Mouse (Mus musculus): ENCODE data around the gene Gstm5. TPM values are rescaled to one million over a fixed set of nuclear protein-coding genes. Genes with fewer than 3 reads are reported as not detected.
"Not testable (repeated sequence)": the region's sequence is repeated elsewhere in the genome, so short reads cannot be mapped to it uniquely, and the experiment has no call there.

Gene Gstm5
- polyA plus RNA-seq, 1 experiment from 2014 or later: 196 TPM

DNA sequence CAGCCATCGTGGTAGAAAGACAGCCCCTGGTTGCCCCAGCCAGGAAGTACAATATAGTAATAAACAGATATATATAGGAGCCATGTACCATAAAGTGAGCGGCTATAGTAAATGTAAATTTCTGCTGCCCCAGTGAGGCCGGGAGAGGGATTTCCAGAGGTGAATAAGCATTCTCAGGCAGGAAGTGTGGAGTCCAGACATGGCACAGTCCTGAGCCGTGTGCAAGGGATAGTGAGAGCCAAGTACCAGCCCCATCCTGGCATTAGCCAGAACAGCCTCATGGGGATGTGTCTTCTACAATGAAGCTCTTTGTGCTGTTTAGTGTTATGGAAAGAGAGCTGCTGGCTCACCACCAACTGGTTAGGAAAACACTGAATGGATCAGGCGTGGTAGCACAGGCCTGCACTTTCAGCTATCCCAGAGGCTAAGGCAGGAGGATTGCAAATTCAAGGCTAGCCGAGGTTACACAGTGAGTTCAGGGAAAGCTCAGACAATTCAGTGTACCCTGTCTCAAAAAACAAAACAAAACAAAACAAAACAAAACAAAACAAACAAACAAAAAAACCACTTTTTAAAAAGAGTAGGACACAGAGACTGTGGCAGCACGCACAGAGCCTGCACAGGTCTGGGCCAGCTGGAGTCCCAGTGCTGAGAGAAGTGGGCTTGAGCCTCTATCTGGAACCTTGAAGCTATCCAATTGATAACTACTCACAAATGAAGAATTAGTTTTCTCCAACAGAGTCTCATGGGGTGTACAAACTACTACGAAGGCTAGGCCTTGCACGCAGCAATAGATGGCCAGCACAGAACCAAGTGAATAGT is 7.7 kb upstream of the Gstm5 start:
- Histone ChIP-seq H3K36me3 (ENCODE audit: control insufficient read depth, insufficient read depth, low read length) (0 out of 2 replicates have a peak, but pooled peaks cover 8% of the 10 kb centered on the region), H3K4me2 (ENCODE audit: low read length) (no peak overlapping the region), H3K9ac (ENCODE audit: low read length) (no peak overlapping the region), H3K4me1 (replicated peaks; ENCODE audit: control insufficient read depth, insufficient read depth, low read length) (no peaks in the 10 kb centered on the region), H3K4me3 (ENCODE audit: low read depth, low read length) (no peak overlapping the region), H3K27me3 (replicated peaks; ENCODE audit: control insufficient read depth, insufficient read depth, low read length) (no peaks in the 10 kb centered on the region), H3K27ac (ENCODE audit: low read depth) (no peak overlapping the region), H3K9me3 (ENCODE audit: control insufficient read depth, low read length) (no peaks in the 10 kb centered on the region)
- DNase-seq (ENCODE audit: low spot score) (no peak), ATAC-seq (replicated peaks; ENCODE audit: low FRiP score, low TSS enrichment, low read depth) (peak; percentile 80)
- 77% methylated on average over 9 of the region's 9 CpGs for WGBS

DNA sequence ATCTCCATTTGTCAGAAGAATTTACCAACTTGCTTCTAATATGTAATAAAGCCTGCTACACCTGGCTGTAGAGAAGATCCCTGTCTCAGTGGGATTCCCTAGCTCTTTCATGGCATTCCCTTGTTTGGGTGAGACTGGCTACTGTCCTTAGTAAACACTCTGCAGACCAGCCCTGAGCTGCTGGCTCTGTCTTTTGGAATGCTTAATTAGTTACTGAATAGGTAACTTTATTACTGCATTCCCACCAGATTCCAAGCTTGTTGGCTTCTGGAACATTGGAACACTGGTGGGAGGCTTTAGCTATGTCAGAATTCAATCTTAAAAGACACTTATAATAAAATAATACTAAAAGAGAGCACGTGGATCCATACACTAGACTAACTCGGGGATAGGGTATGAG is 6.4 kb upstream of the Gstm5 start:
- not testable (repeated sequence) for H3K27me3 ChIP-seq (replicated peaks; ENCODE audit: control insufficient read depth, insufficient read depth, low read length); H3K4me3 ChIP-seq (ENCODE audit: low read depth, low read length); H3K4me1 ChIP-seq (replicated peaks; ENCODE audit: control insufficient read depth, insufficient read depth, low read length); H3K4me2 ChIP-seq (ENCODE audit: low read length); ATAC-seq (replicated peaks; ENCODE audit: low FRiP score, low TSS enrichment, low read depth); DNase-seq (ENCODE audit: low spot score); H3K9ac ChIP-seq (ENCODE audit: low read length); H3K9me3 ChIP-seq (ENCODE audit: control insufficient read depth, low read length); H3K27ac ChIP-seq (ENCODE audit: low read depth)
- WGBS: 89% methylated on average over 2 of the region's 2 CpGs
- 0 out of 2 replicates have a peak, but pooled peaks cover 14% of the 10 kb centered on the region for H3K36me3 ChIP-seq (ENCODE audit: control insufficient read depth, insufficient read depth, low read length)

DNA sequence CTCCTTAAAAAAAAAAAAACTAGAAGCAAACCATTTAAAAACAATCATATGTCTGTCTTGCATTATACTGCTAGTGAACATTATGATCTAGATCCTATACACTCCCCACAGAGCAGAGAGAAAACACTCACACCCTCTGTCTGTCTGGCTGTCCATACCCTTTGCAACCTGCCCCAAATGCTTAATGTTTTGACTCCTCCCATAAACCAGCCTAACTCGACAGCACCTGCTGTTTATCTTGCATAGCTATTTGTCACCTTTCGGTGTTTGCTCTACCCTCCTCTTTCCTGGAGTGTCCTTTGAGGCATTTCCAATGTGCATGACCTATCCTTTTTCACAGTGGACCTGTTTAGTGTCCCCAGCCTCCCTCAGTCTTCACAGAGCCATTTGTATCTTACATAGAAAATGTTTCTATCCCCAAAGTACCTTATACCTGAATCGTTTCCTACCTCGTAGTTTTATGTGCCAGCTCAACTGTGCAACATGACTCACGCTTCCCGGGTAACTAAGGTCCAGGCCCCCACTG is 364 bp upstream of the Gstm5 start:
- DNase-seq (ENCODE audit: low spot score) (no peak), ATAC-seq (replicated peaks; ENCODE audit: low FRiP score, low TSS enrichment, low read depth) (peak; percentile 26; the same call in 1 of the 2 replicates)
- Histone ChIP-seq H3K27me3 (replicated peaks; ENCODE audit: control insufficient read depth, insufficient read depth, low read length) (no peaks in the 10 kb centered on the region), H3K27ac (ENCODE audit: low read depth) (0 out of 2 replicates have a peak overlapping the region, but pooled peaks have one; percentile 67), H3K4me3 (ENCODE audit: low read depth, low read length) (peak overlapping the region; percentile 70), H3K4me2 (ENCODE audit: low read length) (peak overlapping the region; percentile 69), H3K9me3 (ENCODE audit: control insufficient read depth, low read length) (no peaks in the 10 kb centered on the region), H3K4me1 (replicated peaks; ENCODE audit: control insufficient read depth, insufficient read depth, low read length) (peaks cover 3% of the 10 kb centered on the region; the same call in 1 of the 2 replicates), H3K36me3 (ENCODE audit: control insufficient read depth, insufficient read depth, low read length) (peaks cover 33% of the 10 kb centered on the region), H3K9ac (ENCODE audit: low read length) (peak overlapping the region; percentile 74)
- WGBS: 6% methylated on average over 6 of the region's 6 CpGs

DNA sequence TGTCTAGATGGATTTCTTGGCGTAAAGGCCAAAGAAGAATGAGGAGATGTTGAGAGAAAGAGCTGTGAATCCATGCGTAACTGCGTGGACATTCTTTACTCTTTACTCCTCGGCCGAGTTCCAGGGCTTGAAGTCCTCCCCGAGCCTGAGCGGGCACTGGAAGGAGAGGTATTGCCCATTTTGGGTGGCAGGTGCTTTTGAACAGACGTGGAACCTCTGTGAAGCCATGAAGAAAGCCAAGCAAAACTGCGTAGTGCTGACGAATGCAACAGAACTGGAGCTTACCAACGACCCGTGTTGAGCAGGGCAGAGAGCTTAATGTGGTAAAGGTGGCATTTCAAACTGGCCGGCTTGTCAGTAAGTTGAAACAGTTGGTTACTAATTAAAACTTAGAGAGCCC is 3.1 kb downstream of the Gstm5 start:
- Histone ChIP-seq H3K27me3 (replicated peaks; ENCODE audit: control insufficient read depth, insufficient read depth, low read length) (no peaks in the 10 kb centered on the region), H3K4me3 (ENCODE audit: low read depth, low read length) (no peak overlapping the region), H3K27ac (ENCODE audit: low read depth) (no peak overlapping the region), H3K36me3 (ENCODE audit: control insufficient read depth, insufficient read depth, low read length) (peaks cover 21% of the 10 kb centered on the region), H3K4me2 (ENCODE audit: low read length) (no peak overlapping the region), H3K9ac (ENCODE audit: low read length) (no peak overlapping the region), H3K9me3 (ENCODE audit: control insufficient read depth, low read length) (no peaks in the 10 kb centered on the region), H3K4me1 (replicated peaks; ENCODE audit: control insufficient read depth, insufficient read depth, low read length) (peaks cover 3% of the 10 kb centered on the region; the same call in 1 of the 2 replicates)
- WGBS: 96% methylated on average over 13 of the region's 13 CpGs
- no peak for ATAC-seq (replicated peaks; ENCODE audit: low FRiP score, low TSS enrichment, low read depth)
- DNase-seq (ENCODE audit: low spot score): no peak

DNA sequence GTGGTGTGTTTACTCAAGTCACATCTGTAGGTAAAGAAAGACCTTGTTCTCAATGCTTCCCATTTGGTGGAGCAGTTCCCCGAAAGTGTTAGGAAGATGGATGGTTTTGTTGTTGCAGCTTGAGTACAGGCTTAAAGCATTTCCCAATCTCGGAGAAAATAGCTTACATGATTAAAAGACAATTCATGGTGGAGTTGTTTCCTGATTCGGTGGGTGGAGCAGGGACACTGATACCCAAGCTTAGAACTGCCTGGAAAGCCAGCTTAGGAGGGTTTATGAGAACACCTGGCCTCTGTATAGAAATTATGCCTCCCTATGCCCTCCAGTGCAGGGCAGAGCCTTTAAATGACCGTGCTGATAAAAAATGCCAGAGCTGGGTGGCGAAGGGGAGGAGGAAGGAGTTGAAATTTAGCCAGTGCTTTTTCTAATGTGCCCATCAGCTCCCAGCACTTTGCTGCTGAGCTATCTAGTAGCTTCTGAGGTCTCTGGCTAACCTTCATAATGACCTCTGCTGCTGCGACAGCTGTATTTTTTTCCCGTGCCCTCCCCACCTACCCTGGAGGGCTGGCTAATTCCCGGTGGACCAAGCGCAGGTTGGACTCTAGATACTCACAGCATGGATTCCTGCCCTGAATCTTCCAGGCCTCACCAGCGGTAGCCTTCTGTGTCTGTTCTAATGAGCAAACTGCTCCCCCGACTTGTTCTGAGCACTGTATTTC is 5.5 kb downstream of the Gstm5 start:
- H3K27me3 ChIP-seq (replicated peaks; ENCODE audit: control insufficient read depth, insufficient read depth, low read length): no peaks in the 10 kb centered on the region
- no peak overlapping the region for H3K4me2 ChIP-seq (ENCODE audit: low read length)
- 62% methylated on average over 11 of the region's 11 CpGs for WGBS
- H3K27ac ChIP-seq (ENCODE audit: low read depth): no peak overlapping the region
- H3K9me3 ChIP-seq (ENCODE audit: control insufficient read depth, low read length): no peaks in the 10 kb centered on the region
- peaks cover 19% of the 10 kb centered on the region for H3K36me3 ChIP-seq (ENCODE audit: control insufficient read depth, insufficient read depth, low read length)
- H3K4me1 ChIP-seq (replicated peaks; ENCODE audit: control insufficient read depth, insufficient read depth, low read length): no peaks in the 10 kb centered on the region
- H3K4me3 ChIP-seq (ENCODE audit: low read depth, low read length): no peak overlapping the region
- no peak overlapping the region for H3K9ac ChIP-seq (ENCODE audit: low read length)
- ATAC-seq (replicated peaks; ENCODE audit: low FRiP score, low TSS enrichment, low read depth) (no peak), DNase-seq (ENCODE audit: low spot score) (no peak)

DNA sequence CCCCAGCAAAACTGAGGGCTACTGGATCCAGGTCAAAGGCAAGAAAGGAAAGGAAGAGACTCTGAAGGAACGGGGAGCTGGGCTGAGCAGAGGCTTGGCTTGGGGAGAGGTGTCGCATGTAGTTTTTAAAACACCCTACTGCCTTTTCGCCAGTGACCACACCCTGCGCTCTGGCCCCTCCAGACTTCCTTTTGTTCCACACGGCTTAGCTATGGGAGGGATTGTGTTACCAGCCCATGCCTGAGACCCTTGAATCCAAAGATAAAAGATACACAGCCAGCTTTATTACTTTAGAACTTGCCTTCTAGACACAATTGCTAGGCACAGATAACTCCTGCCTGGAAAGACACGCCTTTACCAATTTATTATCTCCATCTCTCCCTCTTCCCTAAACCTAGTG is 10.3 kb downstream of the Gstm5 start:
- Histone ChIP-seq H3K9ac (ENCODE audit: low read length) (no peak overlapping the region), H3K4me1 (replicated peaks; ENCODE audit: control insufficient read depth, insufficient read depth, low read length) (no peaks in the 10 kb centered on the region; the same call in 1 of the 2 replicates), H3K4me3 (ENCODE audit: low read depth, low read length) (no peak overlapping the region), H3K4me2 (ENCODE audit: low read length) (no peak overlapping the region), H3K27me3 (replicated peaks; ENCODE audit: control insufficient read depth, insufficient read depth, low read length) (no peaks in the 10 kb centered on the region), H3K9me3 (ENCODE audit: control insufficient read depth, low read length) (no peaks in the 10 kb centered on the region), H3K27ac (ENCODE audit: low read depth) (no peak overlapping the region), H3K36me3 (ENCODE audit: control insufficient read depth, insufficient read depth, low read length) (no peaks in the 10 kb centered on the region)
- WGBS: 68% methylated on average over 6 of the region's 6 CpGs
- DNase-seq (ENCODE audit: low spot score) (no peak), ATAC-seq (replicated peaks; ENCODE audit: low FRiP score, low TSS enrichment, low read depth) (no peak)

DNA sequence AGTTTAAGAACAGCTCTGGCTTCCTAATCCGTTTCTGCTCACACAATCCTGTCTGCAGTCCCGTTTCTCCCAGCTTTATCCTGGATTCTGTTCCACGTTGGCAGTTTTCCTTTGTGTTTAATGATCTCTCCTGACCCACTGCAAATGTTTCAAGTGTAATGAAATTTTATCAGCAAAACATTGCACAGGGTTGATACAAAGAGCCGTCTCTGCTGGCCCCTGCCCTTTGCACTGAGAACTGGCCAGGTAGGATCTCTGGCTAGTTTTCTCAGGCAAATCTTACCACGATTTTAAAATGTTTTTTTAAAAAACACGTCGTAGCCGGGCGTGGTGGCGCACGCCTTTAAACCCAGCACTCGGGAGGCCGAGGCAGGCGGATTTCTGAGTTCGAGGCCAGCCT is 21.1 kb downstream of the Gstm5 start:
- H3K4me1 ChIP-seq (replicated peaks; ENCODE audit: control insufficient read depth, insufficient read depth, low read length): no peaks in the 10 kb centered on the region
- H3K36me3 ChIP-seq (ENCODE audit: control insufficient read depth, insufficient read depth, low read length): no peaks in the 10 kb centered on the region
- no peak overlapping the region for H3K9ac ChIP-seq (ENCODE audit: low read length)
- no peak for ATAC-seq (replicated peaks; ENCODE audit: low FRiP score, low TSS enrichment, low read depth)
- H3K27ac ChIP-seq (ENCODE audit: low read depth): no peak overlapping the region
- no peak for DNase-seq (ENCODE audit: low spot score)
- no peaks in the 10 kb centered on the region for H3K27me3 ChIP-seq (replicated peaks; ENCODE audit: control insufficient read depth, insufficient read depth, low read length)
- 75% methylated on average over 15 of the region's 15 CpGs for WGBS
- H3K4me3 ChIP-seq (ENCODE audit: low read depth, low read length): no peak overlapping the region
- no peak overlapping the region for H3K4me2 ChIP-seq (ENCODE audit: low read length)
- H3K9me3 ChIP-seq (ENCODE audit: control insufficient read depth, low read length): no peaks in the 10 kb centered on the region

DNA sequence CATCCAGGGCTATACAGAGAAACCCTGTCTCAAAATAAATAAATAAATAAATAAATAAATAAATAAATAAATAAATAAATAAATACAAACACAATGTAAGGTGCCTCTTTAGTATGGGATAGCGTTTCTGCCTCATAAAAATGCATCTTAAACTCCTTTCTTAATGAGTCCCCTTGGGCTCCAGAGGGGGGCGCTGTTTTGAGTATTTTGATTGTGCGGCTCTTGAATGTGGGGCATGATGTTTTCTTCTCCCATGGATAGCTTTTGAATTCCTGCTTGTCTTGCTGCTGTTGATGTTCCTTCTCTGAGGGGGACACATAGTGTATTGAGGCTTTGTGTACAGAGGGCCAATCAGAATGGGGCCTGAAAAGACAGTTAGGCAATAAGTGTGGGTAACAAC is 21.5 kb downstream of the Gstm5 start:
- ATAC-seq (replicated peaks; ENCODE audit: low FRiP score, low TSS enrichment, low read depth) (no peak), DNase-seq (ENCODE audit: low spot score) (no peak)
- H3K4me1 ChIP-seq (replicated peaks; ENCODE audit: control insufficient read depth, insufficient read depth, low read length): no peaks in the 10 kb centered on the region
- H3K4me3 ChIP-seq (ENCODE audit: low read depth, low read length): no peak overlapping the region
- H3K9me3 ChIP-seq (ENCODE audit: control insufficient read depth, low read length): no peaks in the 10 kb centered on the region
- H3K36me3 ChIP-seq (ENCODE audit: control insufficient read depth, insufficient read depth, low read length): no peaks in the 10 kb centered on the region
- 80% methylated on average over 3 of the region's 3 CpGs for WGBS
- no peak overlapping the region for H3K27ac ChIP-seq (ENCODE audit: low read depth)
- no peak overlapping the region for H3K9ac ChIP-seq (ENCODE audit: low read length)
- no peak overlapping the region for H3K4me2 ChIP-seq (ENCODE audit: low read length)
- no peaks in the 10 kb centered on the region for H3K27me3 ChIP-seq (replicated peaks; ENCODE audit: control insufficient read depth, insufficient read depth, low read length)

Data from intestine, embryonic 14.5 days (tissue).